Mouse (Mus musculus) erythroblast, embryonic 14.5 days (primary cell): ENCODE measurements around the gene Tpcn1.

Experiments used
- GATA1 ChIP-seq: IDR thresholded peaks from 2 replicates; pipeline ENCODE4 v1.6.1; 2012; ENCODE audit warnings: low read length, inconsistent platforms, mixed read lengths
- TAL1 ChIP-seq: IDR thresholded peaks from 3 replicates; pipeline ENCODE4 v1.6.1; 2012; ENCODE audit warnings: low read length, inconsistent platforms, mixed read lengths

DNA sequence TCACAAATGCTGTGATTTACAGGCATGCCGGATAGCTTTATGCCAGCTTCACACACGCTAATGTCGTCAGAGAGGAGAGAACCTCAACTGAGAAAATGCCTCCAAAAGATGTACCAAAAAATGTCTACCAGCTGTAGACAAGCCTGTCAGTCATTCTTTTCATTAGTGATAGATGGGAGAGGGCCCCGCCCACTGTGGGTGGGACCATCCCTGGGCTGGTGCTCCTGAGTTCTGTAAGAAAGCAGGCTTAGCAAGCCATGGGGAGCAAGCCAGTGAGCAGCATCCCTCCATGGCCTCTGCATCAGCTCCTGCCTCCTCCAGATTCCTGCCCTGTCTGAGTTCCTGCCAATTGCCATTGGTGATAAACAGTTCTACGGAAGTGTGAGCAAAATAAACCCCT lies 47.2 kb upstream of the Tpcn1 start:
- TF ChIP-seq GATA1, result no peak
- no peak for TF ChIP-seq TAL1
